Mouse (Mus musculus): ENCODE data around the gene Vmo1. TPM values are rescaled to one million over a fixed set of nuclear protein-coding genes. Genes with fewer than 3 reads are reported as not detected.

Vmo1 gene
- polyA plus RNA-seq, 1 experiment from 2014 or later: 0.34 TPM

DNA sequence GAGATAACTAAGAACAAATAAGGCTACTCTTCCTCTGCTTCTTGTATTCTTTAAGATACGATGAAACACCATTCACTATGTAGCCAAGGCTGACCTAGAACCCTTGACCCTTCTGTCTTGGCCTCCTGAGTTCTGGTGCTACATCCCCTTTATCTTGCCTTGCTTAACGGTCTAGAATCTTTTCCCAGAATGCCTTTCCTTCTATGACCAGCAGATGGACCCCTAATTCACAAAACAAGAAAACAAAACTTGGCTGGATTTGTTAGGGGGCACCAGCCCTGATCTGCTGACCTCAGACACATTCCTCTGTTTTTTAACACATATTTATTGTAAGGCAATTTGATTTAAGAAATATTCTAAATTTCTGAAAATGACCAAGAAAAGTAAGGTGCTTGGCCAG lies 1.9 kb upstream of the Vmo1 start:
- no peak overlapping the region for H3K9ac ChIP-seq
- 30% methylated on average over 2 of the region's 2 CpGs for WGBS
- no peaks in the 10 kb centered on the region for H3K36me3 ChIP-seq
- H3K4me3 ChIP-seq: no peak overlapping the region
- no peak overlapping the region for H3K4me2 ChIP-seq (replicated peaks)
- no peaks in the 10 kb centered on the region for H3K9me3 ChIP-seq (replicated peaks)
- H3K4me1 ChIP-seq: peaks cover 6% of the 10 kb centered on the region; the same call in 1 of the 2 replicates
- no peak for ATAC-seq (ENCODE audit: low FRiP score)
- peaks cover 5% of the 10 kb centered on the region; the same call in 1 of the 2 replicates for H3K27me3 ChIP-seq
- no peak overlapping the region for H3K27ac ChIP-seq

DNA sequence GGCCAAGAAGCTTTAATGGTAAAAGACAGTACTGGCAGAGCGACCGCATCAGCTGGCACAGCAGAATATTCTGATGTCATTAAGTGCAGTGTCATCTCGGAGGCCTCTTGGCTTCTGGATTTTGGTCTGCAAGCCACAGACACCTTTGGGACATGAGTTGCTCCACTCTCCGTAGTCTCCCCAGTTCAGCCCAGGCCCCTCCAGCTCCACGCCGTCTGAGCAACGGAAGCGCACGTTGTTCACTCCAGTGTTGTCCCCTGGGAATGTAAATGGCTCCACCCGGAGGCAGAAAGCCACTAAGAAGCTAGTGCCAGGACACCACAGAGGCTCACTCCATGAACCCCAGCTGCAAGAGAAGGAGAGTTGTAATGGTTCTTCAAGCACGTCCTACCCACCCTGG lies 896 bp downstream of the Vmo1 start:
- H3K27me3 ChIP-seq: 0 out of 2 replicates have a peak, but pooled peaks cover 11% of the 10 kb centered on the region
- H3K9me3 ChIP-seq (replicated peaks): no peaks in the 10 kb centered on the region
- 51% methylated on average over 11 of the region's 11 CpGs for WGBS
- H3K27ac ChIP-seq: no peak overlapping the region
- H3K9ac ChIP-seq: no peak overlapping the region
- H3K4me1 ChIP-seq: peaks cover 8% of the 10 kb centered on the region
- no peak overlapping the region for H3K4me3 ChIP-seq
- no peak for ATAC-seq (ENCODE audit: low FRiP score)
- H3K4me2 ChIP-seq (replicated peaks): no peak overlapping the region
- H3K36me3 ChIP-seq: no peaks in the 10 kb centered on the region

DNA sequence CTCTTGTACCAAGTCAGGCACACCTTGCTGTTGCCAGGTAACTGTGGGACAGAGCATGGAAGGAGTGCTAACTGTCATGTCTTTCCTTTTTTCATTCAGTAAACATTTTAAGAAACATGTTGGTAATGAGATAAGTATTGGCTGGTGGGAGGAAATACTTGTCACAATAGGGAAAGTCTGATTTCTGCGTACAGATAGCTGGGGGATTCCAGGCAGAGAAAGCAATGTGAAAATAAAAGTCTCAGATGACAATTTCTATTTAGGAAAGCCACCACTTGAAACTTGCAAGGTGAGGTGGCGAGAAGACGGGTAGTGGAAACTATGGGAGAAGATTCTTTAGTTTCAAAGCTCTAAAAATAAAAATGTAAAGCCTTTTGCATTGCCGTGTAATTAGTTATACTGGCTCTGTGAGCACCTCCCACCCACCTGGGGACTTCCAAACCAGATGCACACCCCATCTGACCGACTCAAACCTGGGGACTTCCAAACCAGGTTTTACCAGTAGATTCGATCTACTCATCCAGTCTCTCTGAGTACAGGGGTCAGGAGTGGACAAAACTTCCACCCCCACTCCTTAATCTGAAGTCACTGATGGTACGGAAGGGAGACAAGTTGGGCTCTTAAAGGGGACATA lies 1.6 kb downstream of the Vmo1 start:
- Histone ChIP-seq H3K9ac (no peak overlapping the region), H3K27ac (no peak overlapping the region), H3K4me2 (replicated peaks) (no peak overlapping the region), H3K4me3 (no peak overlapping the region), H3K9me3 (replicated peaks) (no peaks in the 10 kb centered on the region), H3K36me3 (no peaks in the 10 kb centered on the region), H3K4me1 (peaks cover 8% of the 10 kb centered on the region), H3K27me3 (0 out of 2 replicates have a peak, but pooled peaks cover 11% of the 10 kb centered on the region)
- ATAC-seq (ENCODE audit: low FRiP score): no peak
- WGBS: 84% methylated on average over 7 of the region's 7 CpGs

GRCm38 (mm10) chr11:70511825-70512224 lies 2.6 kb downstream of the Vmo1 start:
- H3K9ac ChIP-seq: no peak overlapping the region
- peaks cover 8% of the 10 kb centered on the region for H3K4me1 ChIP-seq
- no peaks in the 10 kb centered on the region for H3K36me3 ChIP-seq
- no peak overlapping the region for H3K4me2 ChIP-seq (replicated peaks)
- H3K27me3 ChIP-seq: 0 out of 2 replicates have a peak, but pooled peaks cover 11% of the 10 kb centered on the region
- no peaks in the 10 kb centered on the region for H3K9me3 ChIP-seq (replicated peaks)
- H3K27ac ChIP-seq: no peak overlapping the region
- 96% methylated on average over 7 of the region's 7 CpGs for WGBS
- H3K4me3 ChIP-seq: no peak overlapping the region
- ATAC-seq (ENCODE audit: low FRiP score): no peak

- Histone ChIP-seq H3K27me3 (0 out of 2 replicates have a peak, but pooled peaks cover 11% of the 10 kb centered on the region), H3K4me3 (no peak overlapping the region), H3K9me3 (replicated peaks) (no peaks in the 10 kb centered on the region), H3K36me3 (no peaks in the 10 kb centered on the region), H3K4me1 (peaks cover 8% of the 10 kb centered on the region), H3K9ac (no peak overlapping the region), H3K4me2 (replicated peaks) (no peak overlapping the region), H3K27ac (no peak overlapping the region)
- 77% methylated on average over 2 of the region's 2 CpGs for WGBS
- no peak for ATAC-seq (ENCODE audit: low FRiP score)
Measured at GRCm38 (mm10) chr11:70511242-70511641, 3.2 kb downstream of the Vmo1 start.

DNA sequence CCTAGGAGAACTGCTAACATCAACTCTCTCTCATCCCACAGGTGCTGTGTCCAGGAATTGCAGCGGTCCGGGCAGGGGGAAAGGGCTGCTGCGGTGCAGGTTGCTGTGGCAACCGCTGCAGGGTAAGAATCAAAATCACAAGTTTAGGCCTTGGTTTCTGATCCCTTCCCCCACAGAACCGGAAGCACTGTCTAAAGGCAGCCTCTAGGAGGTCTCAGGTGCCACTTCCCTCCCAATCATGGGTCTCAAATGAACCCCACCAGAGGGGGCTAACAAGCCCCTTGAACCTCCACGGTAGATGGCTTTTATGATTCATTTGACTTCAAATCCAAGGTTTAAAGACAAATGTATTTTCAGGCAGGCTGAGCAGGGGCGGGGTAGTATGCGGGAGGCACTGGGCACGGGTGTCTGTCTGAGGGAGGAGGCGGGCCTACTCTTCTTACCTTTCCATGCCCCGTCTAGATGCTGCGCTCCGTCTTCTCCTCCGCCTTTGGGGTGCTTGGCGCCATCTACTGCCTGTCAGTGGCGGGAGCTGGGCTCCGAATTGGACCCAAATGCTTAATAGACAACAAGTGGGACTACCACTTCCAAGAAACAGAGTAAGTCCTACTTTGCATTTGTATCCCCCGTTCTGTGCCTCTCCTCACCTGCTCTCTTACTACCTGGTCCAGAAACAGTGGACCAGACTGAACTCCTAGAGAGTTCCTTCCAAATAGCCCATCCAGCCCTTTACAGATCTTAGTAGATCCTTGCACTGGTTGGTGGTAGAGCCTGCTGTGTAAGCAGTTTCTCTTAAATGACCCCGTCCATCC lies 4.5 kb downstream of the Vmo1 start:
- no peak overlapping the region for H3K9ac ChIP-seq
- H3K27ac ChIP-seq: no peak overlapping the region
- H3K9me3 ChIP-seq (replicated peaks): no peaks in the 10 kb centered on the region
- 10% methylated on average over 19 of the region's 19 CpGs for WGBS
- H3K27me3 ChIP-seq: 0 out of 2 replicates have a peak, but pooled peaks cover 20% of the 10 kb centered on the region
- peaks cover 8% of the 10 kb centered on the region for H3K4me1 ChIP-seq
- H3K36me3 ChIP-seq: no peaks in the 10 kb centered on the region
- H3K4me3 ChIP-seq: no peak overlapping the region
- peak; percentile 54; the same call in 1 of the 2 replicates for ATAC-seq (ENCODE audit: low FRiP score)
- H3K4me2 ChIP-seq (replicated peaks): peak overlapping the region; percentile 36

DNA sequence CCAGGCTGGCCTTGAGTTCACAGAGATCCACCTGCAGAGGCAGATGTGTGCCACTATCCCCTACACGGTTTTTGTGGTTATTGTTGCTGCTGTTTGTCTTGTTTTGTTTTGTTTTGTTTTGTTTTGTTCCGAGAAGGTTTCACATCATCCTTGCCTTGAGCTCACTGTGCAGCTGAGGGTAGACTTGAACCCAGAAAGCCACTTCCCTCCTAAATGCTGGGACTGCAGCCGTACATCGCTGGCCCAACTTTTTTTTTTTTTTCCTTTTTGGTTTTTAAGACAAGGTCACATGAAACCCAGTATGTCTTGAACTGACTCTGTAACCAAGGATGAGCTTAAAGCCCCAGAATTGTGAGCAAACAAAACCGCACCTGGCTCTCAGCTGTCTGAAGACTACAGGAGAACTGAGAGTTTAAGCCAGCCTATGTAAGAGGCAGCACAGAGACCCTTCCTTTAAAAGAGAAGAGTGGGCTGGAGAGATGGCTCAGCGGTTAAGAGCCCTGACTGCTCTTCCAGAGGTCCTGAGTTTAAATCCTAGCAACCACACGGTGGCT lies 7.4 kb downstream of the Vmo1 start:
- H3K4me3 ChIP-seq: no peak overlapping the region
- H3K9me3 ChIP-seq (replicated peaks): no peaks in the 10 kb centered on the region
- no peak for ATAC-seq (ENCODE audit: low FRiP score)
- H3K36me3 ChIP-seq: no peaks in the 10 kb centered on the region
- no peak overlapping the region for H3K4me2 ChIP-seq (replicated peaks)
- H3K27me3 ChIP-seq: 0 out of 2 replicates have a peak, but pooled peaks cover 20% of the 10 kb centered on the region
- H3K27ac ChIP-seq: no peak overlapping the region
- H3K4me1 ChIP-seq: peaks cover 8% of the 10 kb centered on the region
- WGBS: 76% methylated on average over 7 of the region's 7 CpGs
- no peak overlapping the region for H3K9ac ChIP-seq

DNA sequence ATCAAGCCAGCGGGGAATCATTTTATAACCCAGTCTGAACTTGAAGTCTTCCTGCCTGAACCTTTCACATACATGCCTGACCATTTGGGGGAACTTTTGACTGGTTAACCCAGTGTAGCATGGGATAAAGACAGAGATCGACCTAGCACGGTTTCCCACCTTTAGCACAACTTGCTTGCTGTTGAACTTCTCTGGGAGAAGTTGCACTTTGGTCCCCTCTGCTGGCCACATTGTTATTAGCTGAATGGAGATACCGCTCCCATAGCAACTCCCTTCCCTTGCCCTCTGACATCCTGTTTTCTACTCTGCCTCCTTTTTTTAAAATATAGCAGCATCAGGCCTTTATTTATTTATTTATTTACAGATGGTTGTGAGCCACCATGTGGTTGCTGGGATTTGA lies 8.0 kb downstream of the Vmo1 start:
- no peak overlapping the region for H3K9ac ChIP-seq
- ATAC-seq (ENCODE audit: low FRiP score): no peak
- H3K4me3 ChIP-seq: no peak overlapping the region
- H3K4me1 ChIP-seq: peaks cover 8% of the 10 kb centered on the region
- no peak overlapping the region for H3K4me2 ChIP-seq (replicated peaks)
- no peaks in the 10 kb centered on the region for H3K9me3 ChIP-seq (replicated peaks)
- no peak overlapping the region for H3K27ac ChIP-seq
- WGBS: 27% methylated on average over 4 of the region's 4 CpGs
- no peaks in the 10 kb centered on the region for H3K36me3 ChIP-seq
- 0 out of 2 replicates have a peak, but pooled peaks cover 20% of the 10 kb centered on the region for H3K27me3 ChIP-seq

DNA sequence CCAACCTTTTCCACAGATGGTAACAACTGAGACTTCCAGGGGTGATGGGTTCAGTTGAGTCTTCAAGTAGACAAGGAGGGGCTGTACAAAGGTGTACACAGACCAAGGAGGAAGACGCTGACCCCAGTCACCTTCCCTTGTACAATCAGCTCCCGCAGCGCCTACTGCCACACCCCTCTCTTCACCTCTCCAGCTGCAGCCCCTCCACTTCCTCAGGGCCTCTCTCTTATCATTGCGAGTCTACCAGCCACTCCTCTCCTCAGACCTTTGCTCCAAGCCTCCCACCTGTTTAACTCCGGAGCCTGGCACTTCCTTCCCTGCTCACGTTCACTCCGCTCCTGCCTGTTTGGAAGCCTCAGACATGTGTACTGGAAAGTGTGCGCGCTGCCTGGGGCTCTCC lies 9.4 kb downstream of the Vmo1 start, which contains the start of gene Tm4sf5:
Gene Tm4sf5 (plus strand): TSS at position 275 of the 400 bp plus-strand sequence.
- H3K27ac ChIP-seq: no peak within 1 kb of the TSS
- H3K4me3 ChIP-seq: no peak within 1 kb of the TSS
- WGBS: 80% methylated on average over 9 of the region's 9 CpGs
- no peak within 1 kb of the TSS for H3K9ac ChIP-seq
- H3K4me1 ChIP-seq: peaks cover 3% of the 10 kb centered on the region
- H3K36me3 ChIP-seq: no peaks in the 10 kb centered on the region
- H3K9me3 ChIP-seq (replicated peaks): no peaks in the 10 kb centered on the region
- no peak within 1 kb of the TSS for H3K4me2 ChIP-seq (replicated peaks)
- 0 out of 2 replicates have a peak, but pooled peaks cover 15% of the 10 kb centered on the region for H3K27me3 ChIP-seq
- ATAC-seq (ENCODE audit: low FRiP score): no peak

DNA sequence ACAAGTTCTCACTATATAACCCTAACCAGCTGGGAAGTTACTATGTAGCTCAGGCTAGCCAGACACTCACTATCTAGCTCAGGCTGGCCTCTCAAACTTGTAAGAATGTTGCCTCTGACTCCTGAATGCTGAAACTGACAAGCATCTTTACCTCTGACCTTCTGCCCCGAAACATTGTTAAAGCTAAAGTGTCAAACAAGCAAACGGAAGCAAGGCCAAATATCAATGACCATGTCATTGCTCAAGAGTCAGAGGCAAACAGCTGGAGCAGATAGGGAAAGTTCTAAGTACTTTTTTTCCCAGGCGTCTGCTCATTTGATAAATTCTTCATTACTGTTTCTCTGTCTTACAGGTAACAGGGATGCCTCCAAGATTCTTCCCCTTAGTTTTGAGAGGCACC lies 12.4 kb downstream of the Vmo1 start:
- H3K9me3 ChIP-seq (replicated peaks): no peaks in the 10 kb centered on the region
- no peak overlapping the region for H3K4me2 ChIP-seq (replicated peaks)
- H3K9ac ChIP-seq: no peak overlapping the region
- H3K27me3 ChIP-seq: 0 out of 2 replicates have a peak, but pooled peaks cover 9% of the 10 kb centered on the region
- H3K4me3 ChIP-seq: no peak overlapping the region
- H3K27ac ChIP-seq: no peak overlapping the region
- H3K4me1 ChIP-seq: no peaks in the 10 kb centered on the region
- H3K36me3 ChIP-seq: no peaks in the 10 kb centered on the region
- 74% methylated on average over 3 of the region's 3 CpGs for WGBS
- no peak for ATAC-seq (ENCODE audit: low FRiP score)

DNA sequence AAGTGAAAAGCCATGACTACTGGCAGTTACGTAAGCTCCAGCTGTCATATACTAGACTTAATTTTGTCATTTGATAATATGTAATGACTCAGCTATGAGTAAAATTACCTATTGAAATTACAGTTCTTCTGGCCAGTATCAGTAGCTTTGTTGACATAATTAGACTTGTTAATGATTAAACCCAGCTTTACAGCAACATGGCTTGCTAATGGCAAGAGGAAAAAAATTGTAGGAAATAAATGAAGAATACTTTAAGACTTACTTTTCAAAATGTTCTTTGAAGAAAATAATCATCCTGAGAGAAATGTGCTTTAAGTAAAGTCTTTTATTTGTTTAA lies 14.0 kb downstream of the Vmo1 start:
- no peak for ATAC-seq (ENCODE audit: low FRiP score)
- Histone ChIP-seq H3K36me3 (no peaks in the 10 kb centered on the region), H3K4me1 (no peaks in the 10 kb centered on the region), H3K4me3 (no peak overlapping the region), H3K9me3 (replicated peaks) (no peaks in the 10 kb centered on the region), H3K27ac (no peak overlapping the region), H3K27me3 (0 out of 2 replicates have a peak, but pooled peaks cover 4% of the 10 kb centered on the region), H3K4me2 (replicated peaks) (no peak overlapping the region), H3K9ac (no peak overlapping the region)
- WGBS: 100% methylated on average over 1 of the region's 1 CpGs

Measured in hindbrain, embryonic 12.5 days (tissue).